Mouse (Mus musculus) lung, embryonic 16.5 days (tissue): Measurements from ENCODE around the gene Tmem238. TPM values are rescaled to one million over a fixed set of nuclear protein-coding genes. Genes with fewer than 3 reads are reported as not detected.
A peak's percentile ranks its signal among the peaks of the same experiment; 100 is the strongest.

ENCODE experiments used
- ATAC-seq: fragments of 200-750 bp; cut with Nextera tagmentation; 2 replicates; pipeline ENCODE4 v1.8.0; 2017; ENCODE audit warnings: low read depth, mild to moderate bottlenecking, moderate library complexity
- H3K27ac ChIP-seq: fragments of 300-500 bp; sonication (generic); 2 replicates; pipeline ENCODE4 v1.5.1; 2014; ENCODE audit warnings: mild to moderate bottlenecking, control low read depth, low read length
- H3K27me3 ChIP-seq: fragments of 300-500 bp; sonication (generic); 2 replicates; pipeline ENCODE4 v1.6.1; 2014; ENCODE audit warnings: low read depth, low read length, mixed read lengths; ENCODE audit not compliant: control insufficient read depth, insufficient read depth
- H3K36me3 ChIP-seq: fragments of 300-500 bp; sonication (generic); 2 replicates; pipeline ENCODE4 v1.6.1; 2014; ENCODE audit warnings: low read length; ENCODE audit not compliant: control insufficient read depth, insufficient read depth
- H3K4me1 ChIP-seq: fragments of 300-500 bp; sonication (generic); replicated peaks from 2 replicates; pipeline ENCODE4 v1.6.1; 2014; ENCODE audit warnings: low read length, mixed read lengths; ENCODE audit not compliant: control insufficient read depth, insufficient read depth
- H3K4me2 ChIP-seq: fragments of 300-500 bp; sonication (generic); 2 replicates; pipeline ENCODE4 v1.6.1; 2014; ENCODE audit warnings: low read depth, low read length, control low read depth
- H3K4me3 ChIP-seq: fragments of 300-500 bp; sonication (generic); 2 replicates; pipeline ENCODE4 v1.5.1; 2014; ENCODE audit warnings: mild to moderate bottlenecking, low read length, control low read depth
- H3K9ac ChIP-seq: fragments of 300-500 bp; sonication (generic); 2 replicates; pipeline ENCODE4 v1.6.1; 2014; ENCODE audit warnings: low read length, control low read depth
- H3K9me3 ChIP-seq: fragments of 300-500 bp; sonication (generic); 2 replicates; pipeline ENCODE4 v1.6.1; 2016; ENCODE audit warnings: low read length; ENCODE audit not compliant: control insufficient read depth
- WGBS: fragments of 180-500 bp; shearing (Covaris S2); extraction: QIAGEN DNeasy Blood & Tissue Kit; methylation state at CpG from one replicate; pipeline ENCODE4 v1.1.7; 2014; 5-methylcytosine and 5-hydroxymethylcytosine counted together
- polyA plus RNA-seq: library from polyadenylated mRNA; unstranded; fragments of >200 nt; fragmentation: Nextera tagmentation; extraction: Ambion mirVana; gene quantifications from 2 replicates; pipeline ENCODE4 v1.2.1, GENCODE M21; 2015

The Tmem238 gene
- polyA plus RNA-seq, 1 experiment from 2014 or later: 17.9 TPM

DNA sequence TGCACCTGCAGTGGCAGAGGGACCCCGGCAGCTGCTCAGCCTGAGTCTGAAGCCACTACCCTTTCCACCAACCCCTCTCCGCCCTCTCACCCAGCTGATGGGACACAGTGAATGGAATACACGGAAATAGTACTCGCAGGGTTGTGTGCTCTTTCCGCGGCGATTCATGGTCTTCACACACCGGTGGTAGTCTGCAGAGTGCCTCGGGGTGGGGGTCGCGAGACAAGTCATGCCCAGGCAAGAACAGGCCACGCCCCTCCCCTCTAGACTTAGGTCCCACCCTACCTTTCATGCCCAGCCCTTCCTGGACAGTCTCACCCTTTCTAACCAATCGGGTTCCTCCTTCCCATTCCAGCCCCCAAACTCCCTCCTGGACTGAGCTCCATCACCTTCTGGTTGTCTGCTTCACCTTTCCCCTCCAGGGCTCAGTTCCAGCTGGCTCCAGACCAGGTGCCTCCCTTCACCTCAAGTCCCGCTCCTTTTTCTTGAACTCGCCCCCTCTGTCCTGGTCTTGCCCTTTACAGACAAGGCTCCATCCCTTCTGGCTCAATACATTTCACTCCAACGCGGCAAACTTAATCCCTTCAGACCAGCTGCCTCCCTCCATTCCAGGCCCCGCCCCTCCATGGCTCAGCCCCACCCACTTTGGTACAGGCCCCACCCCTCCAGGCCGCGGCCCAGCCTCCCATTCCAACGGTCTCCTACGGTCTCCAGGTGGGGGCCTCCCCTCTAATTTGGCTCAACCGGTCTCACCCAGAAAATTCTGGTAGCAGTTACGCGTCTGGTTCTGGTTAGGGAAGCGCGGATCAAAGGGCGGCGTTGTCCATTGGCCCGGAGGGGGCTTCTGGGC, 37.3 kb downstream of the Tmem238 start:
- no peaks in the 10 kb centered on the region for H3K9me3 ChIP-seq
- WGBS: 3% methylated on average over 30 of the region's 30 CpGs
- peaks cover 8% of the 10 kb centered on the region for H3K4me1 ChIP-seq
- ATAC-seq: peak; percentile 86
- H3K36me3 ChIP-seq: no peaks in the 10 kb centered on the region
- peak overlapping the region; percentile 33 for H3K9ac ChIP-seq
- H3K4me2 ChIP-seq: peak overlapping the region; percentile 56
- no peaks in the 10 kb centered on the region for H3K27me3 ChIP-seq
- peak overlapping the region; percentile 60; the same call in 1 of the 2 replicates for H3K27ac ChIP-seq
- peak overlapping the region; percentile 48 for H3K4me3 ChIP-seq

DNA sequence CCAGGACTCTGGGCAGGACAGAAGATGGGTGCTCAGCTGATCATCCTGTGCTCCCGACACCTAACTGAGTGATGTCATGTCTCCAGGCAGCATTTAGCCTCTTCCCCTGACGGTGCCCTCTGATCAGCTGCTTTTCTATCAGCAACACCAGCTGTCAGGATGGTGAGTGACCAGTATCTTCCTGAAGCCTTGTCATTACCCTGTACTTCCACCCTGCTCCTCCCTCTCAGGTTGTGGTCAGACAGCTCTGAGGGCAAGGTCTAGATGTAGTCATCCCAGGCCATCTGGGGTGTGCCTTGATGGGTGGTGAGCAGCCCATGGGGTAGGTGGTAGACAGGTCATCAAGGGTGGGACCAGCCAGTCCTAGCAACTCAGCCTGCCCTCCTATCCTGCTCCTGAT, 40.3 kb downstream of the Tmem238 start:
- Histone ChIP-seq H3K4me1 (peaks cover 8% of the 10 kb centered on the region), H3K4me2 (no peak overlapping the region), H3K4me3 (no peak overlapping the region), H3K27ac (no peak overlapping the region), H3K36me3 (peaks cover 3% of the 10 kb centered on the region), H3K9ac (no peak overlapping the region), H3K27me3 (no peaks in the 10 kb centered on the region), H3K9me3 (no peaks in the 10 kb centered on the region)
- no peak for ATAC-seq
- 77% methylated on average over 2 of the region's 2 CpGs for WGBS

GRCm38 (mm10) chr7:4748321-4748720, 41.1 kb downstream of the Tmem238 start:
- peaks cover 3% of the 10 kb centered on the region for H3K36me3 ChIP-seq
- H3K9ac ChIP-seq: no peak overlapping the region
- no peak for ATAC-seq
- H3K9me3 ChIP-seq: no peaks in the 10 kb centered on the region
- WGBS: 71% methylated on average over 4 of the region's 4 CpGs
- no peak overlapping the region for H3K4me3 ChIP-seq
- no peaks in the 10 kb centered on the region for H3K27me3 ChIP-seq
- no peak overlapping the region for H3K4me2 ChIP-seq
- no peak overlapping the region for H3K27ac ChIP-seq
- peaks cover 8% of the 10 kb centered on the region for H3K4me1 ChIP-seq

GRCm38 (mm10) chr7:4747156-4747899, 42.1 kb downstream of the Tmem238 start:
- Histone ChIP-seq H3K27me3 (no peaks in the 10 kb centered on the region), H3K4me3 (no peak overlapping the region), H3K36me3 (peaks cover 3% of the 10 kb centered on the region), H3K4me2 (no peak overlapping the region), H3K9ac (no peak overlapping the region), H3K27ac (no peak overlapping the region), H3K4me1 (peaks cover 6% of the 10 kb centered on the region), H3K9me3 (no peaks in the 10 kb centered on the region)
- ATAC-seq: no peak
- WGBS: 69% methylated on average over 9 of the region's 9 CpGs

DNA sequence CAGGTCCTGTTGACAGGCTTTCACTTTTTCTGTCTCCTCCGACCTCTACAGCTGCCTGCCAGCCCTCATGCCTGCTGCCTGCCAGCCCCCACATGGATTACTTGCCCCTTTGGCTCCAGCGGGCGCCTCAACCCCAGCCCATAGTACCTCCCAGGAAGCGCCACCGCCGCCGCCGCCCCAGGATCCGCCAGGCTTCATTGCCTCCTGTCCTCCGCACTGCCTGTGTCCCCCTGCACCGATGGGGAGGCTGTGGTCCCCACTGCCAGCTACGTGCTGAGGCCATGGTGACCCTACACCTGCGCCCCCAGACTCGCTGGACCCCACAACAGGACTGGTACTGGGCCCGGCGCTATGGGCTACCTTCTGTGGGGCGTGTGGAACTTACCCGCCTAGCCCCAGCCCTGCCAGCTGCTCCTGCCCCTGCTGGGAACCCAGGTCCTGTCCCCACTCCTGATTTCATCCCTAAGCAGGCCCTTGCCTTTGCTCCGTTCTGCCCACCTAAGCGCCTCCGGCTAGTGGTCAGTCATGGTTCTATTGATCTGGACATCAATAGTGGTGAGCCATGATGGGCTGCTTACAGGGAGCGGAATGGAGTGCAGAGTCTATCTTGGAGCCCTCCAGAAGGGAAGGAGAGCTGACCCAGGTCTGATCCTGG, 43.0 kb downstream of the Tmem238 start:
- Histone ChIP-seq H3K4me3 (no peak overlapping the region), H3K27ac (no peak overlapping the region), H3K9me3 (no peaks in the 10 kb centered on the region), H3K4me1 (peaks cover 5% of the 10 kb centered on the region), H3K9ac (no peak overlapping the region), H3K36me3 (peaks cover 3% of the 10 kb centered on the region), H3K27me3 (no peaks in the 10 kb centered on the region), H3K4me2 (no peak overlapping the region)
- no peak for ATAC-seq
- 86% methylated on average over 22 of the region's 22 CpGs for WGBS

- no peak overlapping the region for H3K4me2 ChIP-seq
- ATAC-seq: no peak
Observed at GRCm38 (mm10) chr7:4744886-4745285, 44.6 kb downstream of the Tmem238 start.

GRCm38 (mm10) chr7:4743354-4743753, 46.1 kb downstream of the Tmem238 start:
- H3K27ac ChIP-seq: no peak overlapping the region
- WGBS: 57% methylated on average over 2 of the region's 2 CpGs
- no peaks in the 10 kb centered on the region for H3K9me3 ChIP-seq
- no peak overlapping the region for H3K9ac ChIP-seq
- no peak overlapping the region for H3K4me2 ChIP-seq
- H3K4me1 ChIP-seq: peaks cover 15% of the 10 kb centered on the region
- H3K27me3 ChIP-seq: no peaks in the 10 kb centered on the region
- peaks cover 3% of the 10 kb centered on the region for H3K36me3 ChIP-seq
- no peak overlapping the region for H3K4me3 ChIP-seq
- ATAC-seq: no peak

More at GRCm38 (mm10) chr7:4744886-4745285, 44.6 kb downstream of the Tmem238 start:
- Histone ChIP-seq H3K4me3 (no peak overlapping the region), H3K9ac (no peak overlapping the region), H3K4me1 (peaks cover 9% of the 10 kb centered on the region), H3K27ac (no peak overlapping the region), H3K9me3 (no peaks in the 10 kb centered on the region), H3K36me3 (peaks cover 3% of the 10 kb centered on the region), H3K27me3 (no peaks in the 10 kb centered on the region)
- WGBS: 94% methylated on average over 6 of the region's 6 CpGs

DNA sequence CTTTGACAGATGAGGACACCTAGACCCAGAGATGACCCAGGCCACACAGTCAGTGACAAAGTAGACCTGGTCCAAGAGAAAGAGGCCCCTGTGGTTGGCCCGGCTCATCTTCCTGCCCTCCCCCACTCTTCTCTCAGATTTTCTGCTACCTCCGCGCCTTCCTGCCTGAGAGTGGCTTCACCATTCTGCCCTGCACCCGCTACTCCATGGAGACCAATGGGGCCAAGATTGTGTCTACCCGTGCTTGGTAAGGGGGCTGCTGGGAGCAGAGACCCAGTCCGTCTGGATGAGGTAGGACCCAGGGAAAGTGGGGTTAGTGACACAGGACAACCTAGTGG, 47.0 kb downstream of the Tmem238 start:
- Histone ChIP-seq H3K4me2 (no peak overlapping the region), H3K27me3 (no peaks in the 10 kb centered on the region), H3K9me3 (no peaks in the 10 kb centered on the region), H3K9ac (no peak overlapping the region), H3K4me3 (no peak overlapping the region), H3K4me1 (peaks cover 15% of the 10 kb centered on the region), H3K36me3 (peaks cover 3% of the 10 kb centered on the region), H3K27ac (no peak overlapping the region)
- WGBS: 71% methylated on average over 6 of the region's 6 CpGs
- no peak for ATAC-seq
